Mouse (Mus musculus) lung, embryonic 16.5 days (tissue): ENCODE data around the gene Pdia2. TPM values are rescaled to one million over a fixed set of nuclear protein-coding genes. Genes with fewer than 3 reads are reported as not detected.
"Not testable (repeated sequence)": the region's sequence is repeated elsewhere in the genome, so short reads cannot be mapped to it uniquely, and the experiment has no call there.

Source experiments
- ATAC-seq: fragments of 200-750 bp; cut with Nextera tagmentation; 2 replicates; pipeline ENCODE4 v1.8.0; 2017; ENCODE audit warnings: low read depth, mild to moderate bottlenecking, moderate library complexity
- H3K27ac ChIP-seq: fragments of 300-500 bp; sonication (generic); 2 replicates; pipeline ENCODE4 v1.5.1; 2014; ENCODE audit warnings: mild to moderate bottlenecking, control low read depth, low read length
- H3K27me3 ChIP-seq: fragments of 300-500 bp; sonication (generic); 2 replicates; pipeline ENCODE4 v1.6.1; 2014; ENCODE audit warnings: low read depth, low read length, mixed read lengths; ENCODE audit not compliant: control insufficient read depth, insufficient read depth
- H3K36me3 ChIP-seq: fragments of 300-500 bp; sonication (generic); 2 replicates; pipeline ENCODE4 v1.6.1; 2014; ENCODE audit warnings: low read length; ENCODE audit not compliant: control insufficient read depth, insufficient read depth
- H3K4me1 ChIP-seq: fragments of 300-500 bp; sonication (generic); replicated peaks from 2 replicates; pipeline ENCODE4 v1.6.1; 2014; ENCODE audit warnings: low read length, mixed read lengths; ENCODE audit not compliant: control insufficient read depth, insufficient read depth
- H3K4me2 ChIP-seq: fragments of 300-500 bp; sonication (generic); 2 replicates; pipeline ENCODE4 v1.6.1; 2014; ENCODE audit warnings: low read depth, low read length, control low read depth
- H3K4me3 ChIP-seq: fragments of 300-500 bp; sonication (generic); 2 replicates; pipeline ENCODE4 v1.5.1; 2014; ENCODE audit warnings: mild to moderate bottlenecking, low read length, control low read depth
- H3K9ac ChIP-seq: fragments of 300-500 bp; sonication (generic); 2 replicates; pipeline ENCODE4 v1.6.1; 2014; ENCODE audit warnings: low read length, control low read depth
- H3K9me3 ChIP-seq: fragments of 300-500 bp; sonication (generic); 2 replicates; pipeline ENCODE4 v1.6.1; 2016; ENCODE audit warnings: low read length; ENCODE audit not compliant: control insufficient read depth
- whole genome bisulfite sequencing: fragments of 180-500 bp; shearing (Covaris S2); extraction: QIAGEN DNeasy Blood & Tissue Kit; methylation state at CpG from one replicate; pipeline ENCODE4 v1.1.7; 2014; 5-methylcytosine and 5-hydroxymethylcytosine counted together
- polyA plus RNA-seq: library from polyadenylated mRNA; unstranded; fragments of >200 nt; fragmentation: Nextera tagmentation; extraction: Ambion mirVana; gene quantifications from 2 replicates; pipeline ENCODE4 v1.2.1, GENCODE M21; 2015

Gene Pdia2
- polyA plus RNA-seq, 1 experiment from 2014 or later, result 0.20 TPM

GRCm38 (mm10) chr17:26187592-26187991, 11.3 kb downstream of the Pdia2 start:
- H3K4me3 ChIP-seq, result no peak overlapping the region
- no peaks in the 10 kb centered on the region for H3K9me3 ChIP-seq
- H3K4me1 ChIP-seq, result no peaks in the 10 kb centered on the region
- H3K27ac ChIP-seq, result no peak overlapping the region
- 97% methylated on average over 5 of the region's 5 CpGs for WGBS
- peaks cover 41% of the 10 kb centered on the region for H3K36me3 ChIP-seq
- H3K9ac ChIP-seq, result no peak overlapping the region
- ATAC-seq, result no peak
- no peaks in the 10 kb centered on the region for H3K27me3 ChIP-seq
- H3K4me2 ChIP-seq, result no peak overlapping the region

- Histone ChIP-seq H3K4me1 (no peaks in the 10 kb centered on the region), H3K27ac (no peak overlapping the region), H3K27me3 (no peaks in the 10 kb centered on the region), H3K9me3 (no peaks in the 10 kb centered on the region), H3K4me2 (no peak overlapping the region), H3K9ac (no peak overlapping the region), H3K36me3 (peaks cover 19% of the 10 kb centered on the region), H3K4me3 (no peak overlapping the region)
- 95% methylated on average over 3 of the region's 3 CpGs for WGBS
- ATAC-seq, result no peak
These were observed 17.7 kb downstream of the Pdia2 start for GRCm38 (mm10) chr17:26181179-26181578.

- Histone ChIP-seq H3K9me3 (no peaks in the 10 kb centered on the region), H3K36me3 (peaks cover 13% of the 10 kb centered on the region; the same call in 1 of the 2 replicates), H3K4me2 (no peak overlapping the region), H3K4me1 (no peaks in the 10 kb centered on the region), H3K27me3 (no peaks in the 10 kb centered on the region), H3K9ac (no peak overlapping the region), H3K27ac (no peak overlapping the region), H3K4me3 (no peak overlapping the region)
- no peak for ATAC-seq
These were observed 20.3 kb downstream of the Pdia2 start for GRCm38 (mm10) chr17:26178611-26179010.

- not testable (repeated sequence) for H3K4me2 ChIP-seq, H3K4me3 ChIP-seq, H3K27ac ChIP-seq, H3K9me3 ChIP-seq, H3K9ac ChIP-seq, H3K4me1 ChIP-seq, ATAC-seq, H3K27me3 ChIP-seq
- peaks cover 10% of the 10 kb centered on the region; the same call in 1 of the 2 replicates for H3K36me3 ChIP-seq
- 85% methylated on average over 2 of the region's 2 CpGs for WGBS
These were observed 23.6 kb downstream of the Pdia2 start for GRCm38 (mm10) chr17:26175248-26175647.

- no peaks in the 10 kb centered on the region for H3K36me3 ChIP-seq
- H3K4me3 ChIP-seq, result no peak overlapping the region
- no peaks in the 10 kb centered on the region for H3K9me3 ChIP-seq
- 76% methylated on average over 2 of the region's 2 CpGs for WGBS
- no peaks in the 10 kb centered on the region for H3K27me3 ChIP-seq
- no peak overlapping the region for H3K9ac ChIP-seq
- ATAC-seq, result no peak
- no peak overlapping the region for H3K27ac ChIP-seq
- no peaks in the 10 kb centered on the region for H3K4me1 ChIP-seq
- H3K4me2 ChIP-seq, result no peak overlapping the region
These were observed 30.8 kb downstream of the Pdia2 start for GRCm38 (mm10) chr17:26168039-26168438.

- ATAC-seq, result no peak
- Histone ChIP-seq H3K4me2 (no peak overlapping the region), H3K4me1 (peaks cover 2% of the 10 kb centered on the region; the same call in 1 of the 2 replicates), H3K9me3 (no peaks in the 10 kb centered on the region), H3K36me3 (no peaks in the 10 kb centered on the region), H3K27ac (no peak overlapping the region), H3K9ac (no peak overlapping the region), H3K27me3 (no peaks in the 10 kb centered on the region), H3K4me3 (no peak overlapping the region)
- WGBS, result 65% methylated on average over 1 of the region's 1 CpGs
These were observed 36.2 kb downstream of the Pdia2 start for GRCm38 (mm10) chr17:26162736-26163135.

- Histone ChIP-seq H3K36me3 (peaks cover 26% of the 10 kb centered on the region), H3K9me3 (no peaks in the 10 kb centered on the region)
- ATAC-seq, result no peak
These were observed 46.8 kb downstream of the Pdia2 start for GRCm38 (mm10) chr17:26151886-26152630.

GRCm38 (mm10) chr17:26149056-26149455, 49.8 kb downstream of the Pdia2 start:
- H3K4me2 ChIP-seq, result no peak overlapping the region
- H3K36me3 ChIP-seq, result peaks cover 28% of the 10 kb centered on the region
- no peak overlapping the region for H3K27ac ChIP-seq
- H3K4me1 ChIP-seq, result 0 out of 2 replicates have a peak, but pooled peaks cover 2% of the 10 kb centered on the region
- WGBS, result 75% methylated on average over 2 of the region's 2 CpGs
- ATAC-seq, result no peak
- no peaks in the 10 kb centered on the region for H3K27me3 ChIP-seq
- no peak overlapping the region for H3K9ac ChIP-seq
- H3K9me3 ChIP-seq, result no peaks in the 10 kb centered on the region
- H3K4me3 ChIP-seq, result no peak overlapping the region

More at GRCm38 (mm10) chr17:26151886-26152630, 46.8 kb downstream of the Pdia2 start:
- no peak overlapping the region for H3K4me3 ChIP-seq
- H3K4me1 ChIP-seq, result no peaks in the 10 kb centered on the region
- H3K27ac ChIP-seq, result no peak overlapping the region
- WGBS, result 96% methylated on average over 2 of the region's 2 CpGs
- H3K4me2 ChIP-seq, result no peak overlapping the region
- no peak overlapping the region for H3K9ac ChIP-seq
- no peaks in the 10 kb centered on the region for H3K27me3 ChIP-seq
